Mouse (Mus musculus): Measurements from ENCODE around the gene Iqcd. TPM values are rescaled to one million over a fixed set of nuclear protein-coding genes. Genes with fewer than 3 reads are reported as not detected.

The Iqcd gene
- total RNA-seq, 2 experiments from 2014 or later = 0.70 to 1.3 TPM

GRCm38 (mm10) chr5:120624427-120624826, 35.6 kb downstream of the Iqcd start:
- DNase-seq (ENCODE audit: low spot score in 2 of 2) = no peak

DNA sequence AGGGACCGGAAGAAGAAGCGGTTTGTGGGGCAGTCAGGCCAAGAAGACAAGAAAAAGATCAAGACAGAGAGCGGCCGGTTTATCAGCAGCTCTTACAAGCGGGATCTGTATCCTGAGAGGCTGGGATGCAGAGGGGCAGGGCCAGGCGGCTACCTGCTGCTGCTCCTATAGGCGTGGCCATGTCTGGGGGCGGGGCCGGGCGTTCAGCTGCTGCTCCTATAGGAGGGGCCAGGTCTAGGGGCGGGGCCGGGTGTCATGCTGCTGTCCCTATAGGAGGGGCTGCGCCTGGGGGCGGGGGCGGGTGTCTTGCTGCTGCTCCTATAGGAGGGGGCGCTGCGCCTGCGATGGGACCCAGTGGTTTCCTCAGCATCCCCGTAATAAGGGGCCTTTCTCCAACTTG, 37.6 kb downstream of the Iqcd start:
- DNase-seq (ENCODE audit: low spot score in 2 of 2) = no peak

DNA sequence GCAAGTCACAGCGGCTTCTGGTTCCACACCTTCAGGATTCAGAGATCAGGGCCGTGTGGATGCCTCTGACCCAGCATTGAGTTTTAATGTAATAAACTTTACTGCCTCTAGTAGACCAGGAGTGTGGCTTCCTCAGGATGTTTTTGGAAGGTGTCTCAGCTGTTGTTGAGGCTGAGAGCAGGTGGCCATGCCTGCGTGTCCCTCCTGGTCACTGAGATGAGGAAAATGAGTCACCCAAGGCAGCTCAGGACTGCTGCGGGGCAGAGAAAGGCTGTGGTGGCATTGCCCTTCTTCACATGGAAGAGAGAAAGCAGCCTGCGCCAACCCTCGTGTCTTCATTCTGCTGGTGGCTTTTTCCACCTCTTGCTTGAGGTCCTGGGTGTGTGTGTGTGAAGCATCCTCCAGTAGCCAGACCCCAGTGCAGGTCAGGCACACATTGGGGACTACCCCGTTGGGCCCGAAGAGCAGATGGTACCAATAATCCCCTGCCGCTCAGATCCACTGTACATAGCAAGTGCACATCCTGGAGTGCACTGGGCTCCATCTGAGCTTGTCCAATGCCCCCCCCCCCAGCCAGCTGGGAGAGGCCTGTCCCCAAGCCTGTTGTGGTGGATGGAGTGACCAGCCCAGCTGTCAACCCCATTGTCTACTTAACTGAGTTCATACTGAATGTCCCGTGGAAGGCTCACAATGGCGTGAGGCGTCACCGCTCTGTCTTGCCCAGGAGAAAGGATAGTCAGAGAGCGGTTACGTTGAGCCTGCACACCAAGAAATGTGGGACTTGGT, 38.9 kb downstream of the Iqcd start:
- DNase-seq (ENCODE audit: low spot score in 2 of 2) = no peak

GRCm38 (mm10) chr5:120628624-120629023, 39.8 kb downstream of the Iqcd start:
- no peak for DNase-seq (ENCODE audit: low spot score in 2 of 2)

- no peak for DNase-seq (ENCODE audit: low spot score in 2 of 2)
These were observed 42.3 kb downstream of the Iqcd start for GRCm38 (mm10) chr5:120631128-120631527.

- no peak for DNase-seq (ENCODE audit: low spot score in 2 of 2)
These were observed 43.1 kb downstream of the Iqcd start for GRCm38 (mm10) chr5:120631892-120632291.

DNA sequence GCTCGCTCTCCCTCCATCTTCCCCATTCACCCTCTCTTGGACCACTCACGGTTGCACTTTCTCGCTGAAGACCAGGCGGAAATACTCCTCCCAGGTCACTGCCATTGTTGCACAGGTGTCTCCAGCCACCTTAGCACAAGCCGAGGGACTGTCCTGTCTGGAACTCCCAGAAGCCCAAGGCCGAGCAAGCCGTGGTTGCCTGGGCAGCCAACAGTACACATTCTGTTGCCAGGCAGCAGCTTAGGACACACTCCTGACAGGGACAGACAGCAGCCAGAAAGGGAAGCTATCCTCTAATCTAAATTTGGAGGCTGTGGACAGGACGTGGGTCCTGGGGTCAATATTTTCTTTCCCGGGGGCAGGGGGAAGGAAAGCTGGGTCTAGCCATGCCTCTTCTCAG, 45.3 kb downstream of the Iqcd start, which contains the start of gene Cfap73:
TSS of gene Cfap73 (minus strand) at position 105 of the 400 bp plus-strand sequence.
- DNase-seq (ENCODE audit: low spot score in 2 of 2) = no peak

DNA sequence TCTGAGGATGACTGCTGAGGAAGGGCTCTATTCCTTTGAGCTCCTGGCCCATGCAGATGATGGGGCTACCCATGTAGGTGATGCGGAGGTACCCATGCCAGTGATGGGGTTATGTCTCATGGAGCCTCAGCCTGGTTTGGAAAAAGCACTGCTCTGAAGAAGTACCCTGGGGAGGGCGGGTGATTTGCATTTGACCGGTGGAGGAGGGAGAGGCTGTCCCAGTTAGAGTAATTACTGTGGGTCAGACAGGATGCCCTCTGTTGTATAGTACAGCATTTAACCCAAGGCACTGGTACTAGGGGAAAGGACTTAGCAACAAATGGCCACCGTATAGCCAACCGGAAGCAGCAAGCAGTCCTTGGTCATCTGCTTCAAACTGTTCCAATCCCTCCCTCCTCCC, 46.0 kb downstream of the Iqcd start:
- no peak for DNase-seq (ENCODE audit: low spot score in 2 of 2)

DNA sequence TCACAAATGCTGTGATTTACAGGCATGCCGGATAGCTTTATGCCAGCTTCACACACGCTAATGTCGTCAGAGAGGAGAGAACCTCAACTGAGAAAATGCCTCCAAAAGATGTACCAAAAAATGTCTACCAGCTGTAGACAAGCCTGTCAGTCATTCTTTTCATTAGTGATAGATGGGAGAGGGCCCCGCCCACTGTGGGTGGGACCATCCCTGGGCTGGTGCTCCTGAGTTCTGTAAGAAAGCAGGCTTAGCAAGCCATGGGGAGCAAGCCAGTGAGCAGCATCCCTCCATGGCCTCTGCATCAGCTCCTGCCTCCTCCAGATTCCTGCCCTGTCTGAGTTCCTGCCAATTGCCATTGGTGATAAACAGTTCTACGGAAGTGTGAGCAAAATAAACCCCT, 46.8 kb downstream of the Iqcd start:
- no peak for DNase-seq (ENCODE audit: low spot score in 2 of 2)

- DNase-seq (ENCODE audit: low spot score in 2 of 2) = no peak
These were observed 51.3 kb downstream of the Iqcd start for GRCm38 (mm10) chr5:120640094-120640493.

GRCm38 (mm10) chr5:120643365-120644085, 54.7 kb downstream of the Iqcd start:
- no peak for DNase-seq (ENCODE audit: low spot score in 2 of 2)

DNA sequence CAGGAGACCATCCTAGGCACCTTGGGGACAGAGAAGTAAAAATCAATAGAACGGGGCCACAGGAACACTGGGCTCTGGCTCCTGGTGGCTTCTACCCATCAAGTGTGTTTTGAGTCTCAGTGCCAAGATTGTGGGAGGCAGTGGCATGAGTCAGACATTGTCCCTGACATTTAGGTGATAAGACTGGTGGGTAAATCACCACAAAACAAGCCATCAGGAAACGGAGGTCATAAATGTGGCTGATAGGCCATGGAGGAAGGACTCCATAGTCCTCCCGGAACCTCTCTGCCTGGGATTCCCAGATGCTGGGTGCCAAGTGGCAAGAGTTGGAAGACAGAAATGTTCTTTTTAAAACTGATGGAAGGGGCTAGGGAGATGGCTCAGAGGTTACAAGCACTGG, 55.4 kb downstream of the Iqcd start:
- no peak for DNase-seq (ENCODE audit: low spot score in 2 of 2)

GRCm38 (mm10) chr5:120645851-120646250, 57.0 kb downstream of the Iqcd start:
- no peak for DNase-seq (ENCODE audit: low spot score in 2 of 2)

- no peak for DNase-seq (ENCODE audit: low spot score in 2 of 2)
These were observed 58.5 kb downstream of the Iqcd start for GRCm38 (mm10) chr5:120647361-120647760.

DNA sequence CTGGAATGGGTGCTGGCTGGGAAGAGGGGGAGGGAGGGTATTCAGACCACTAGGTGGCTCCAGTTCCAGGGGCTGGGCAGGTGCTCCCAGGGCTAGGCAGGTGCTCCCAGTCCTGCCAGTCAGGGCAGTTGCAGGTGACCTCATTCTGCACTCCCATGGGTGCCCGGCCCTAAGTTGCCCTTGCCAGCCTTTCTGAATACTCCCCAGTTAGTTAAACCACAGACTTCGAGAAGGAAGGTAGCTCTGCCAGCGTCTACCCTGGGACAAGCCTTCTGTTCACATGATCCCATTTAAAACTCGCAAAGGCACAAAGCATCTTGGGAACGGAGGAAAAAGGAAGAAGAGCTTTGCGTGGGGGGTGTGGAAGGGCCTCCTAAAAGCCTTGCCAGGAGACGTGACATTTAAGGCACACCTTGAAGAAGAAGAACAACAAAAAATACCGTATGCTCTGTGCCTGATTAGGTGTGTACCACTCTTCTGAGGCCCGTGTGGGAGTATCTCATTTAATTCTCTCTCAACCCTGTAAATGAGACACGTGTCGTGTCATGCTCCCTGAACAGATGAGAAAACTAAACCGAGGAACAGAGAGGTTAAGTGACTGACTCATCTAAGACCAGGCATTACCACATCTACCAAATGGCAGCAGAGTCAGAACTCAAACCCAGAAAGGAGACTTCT, 59.1 kb downstream of the Iqcd start:
- no peak for DNase-seq (ENCODE audit: low spot score in 2 of 2)

DNA sequence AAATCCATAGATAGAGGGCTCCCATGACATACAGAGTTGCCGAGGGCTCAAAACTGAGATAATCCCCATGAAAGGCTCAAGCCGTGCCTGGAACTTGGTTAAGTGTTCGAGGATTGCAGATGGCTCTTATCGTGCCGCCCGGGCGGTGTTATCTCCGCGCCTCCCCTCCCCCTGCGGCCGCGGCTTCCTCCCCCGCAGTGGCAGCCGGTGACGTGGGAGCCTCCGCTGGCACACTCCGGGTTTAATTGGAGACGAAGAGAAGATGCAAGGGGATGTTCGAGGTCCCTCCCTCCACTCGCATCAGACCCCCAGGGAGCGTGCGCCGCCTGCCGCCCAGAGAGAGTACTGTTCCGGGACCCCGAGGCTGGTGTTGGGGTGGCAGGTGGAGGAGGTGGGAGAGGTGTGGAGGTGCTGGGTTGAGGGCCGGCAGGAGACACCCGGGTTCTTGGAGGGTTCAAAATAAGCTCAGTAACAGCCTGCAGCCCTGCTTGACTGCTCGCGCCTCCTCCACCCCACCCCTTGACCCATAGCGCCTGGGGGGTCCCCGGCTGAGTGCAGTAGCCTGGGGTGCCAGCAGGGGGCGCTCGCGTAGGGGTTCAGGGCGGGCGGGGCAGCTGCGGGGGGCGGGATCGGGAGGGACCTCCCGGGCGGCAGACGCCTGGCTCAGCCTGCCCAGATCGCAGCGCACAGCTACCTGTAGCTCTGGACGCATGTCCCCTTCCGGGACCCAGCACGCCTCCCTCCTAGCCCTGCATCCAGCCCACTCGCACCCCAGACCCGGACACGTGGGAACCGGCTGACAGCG, 60.0 kb downstream of the Iqcd start, which contains the start of gene Rasal1:
TSS of gene Rasal1 (plus strand) at position 244 of the 805 bp plus-strand sequence.
- peak; percentile 79 to 83 for DNase-seq (ENCODE audit: low spot score in 2 of 2)

GRCm38 (mm10) chr5:120649374-120649933, 60.6 kb downstream of the Iqcd start:
- no peak for DNase-seq (ENCODE audit: low spot score in 2 of 2)

- no peak for DNase-seq (ENCODE audit: low spot score in 2 of 2)
These were observed 61.1 kb downstream of the Iqcd start for GRCm38 (mm10) chr5:120649938-120650337.

DNA sequence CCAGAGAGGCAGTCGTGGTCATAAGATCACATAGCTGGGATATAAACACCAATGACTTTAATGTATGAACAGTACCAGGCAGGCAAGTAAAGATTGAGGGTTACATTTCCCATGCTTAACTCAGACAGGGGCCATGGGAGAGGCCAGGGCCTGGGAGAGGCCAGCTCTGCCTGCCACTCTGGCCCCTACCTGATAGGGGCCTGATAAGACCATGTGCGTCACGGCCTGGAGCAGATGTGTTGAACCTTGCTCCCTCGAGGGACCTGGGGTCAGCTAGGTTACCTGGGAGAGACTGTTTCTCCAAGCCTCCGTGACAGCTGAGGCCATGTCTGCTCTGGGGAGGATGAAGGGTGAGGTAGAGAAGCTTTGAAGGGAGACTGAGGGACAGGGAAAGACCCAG, 62.4 kb downstream of the Iqcd start:
- DNase-seq (ENCODE audit: low spot score in 2 of 2) = no peak

GRCm38 (mm10) chr5:120652915-120653701, 64.3 kb downstream of the Iqcd start:
- no peak for DNase-seq (ENCODE audit: low spot score in 2 of 2)
